Mouse (Mus musculus): ENCODE measurements around the gene St8sia4. TPM values are rescaled to one million over a fixed set of nuclear protein-coding genes. Genes with fewer than 3 reads are reported as not detected.

St8sia4 gene
- polyA plus RNA-seq, 1 experiment from 2014 or later, result 0.68 TPM

GRCm38 (mm10) chr1:95655564-95655963 is 11.8 kb downstream of the St8sia4 start:
- Histone ChIP-seq H3K36me3 (no peaks in the 10 kb centered on the region), H3K27ac (ENCODE audit: poor library complexity, severe bottlenecking) (no peak overlapping the region)

GRCm38 (mm10) chr1:95653445-95653844 is 13.9 kb downstream of the St8sia4 start:
- Histone ChIP-seq H3K27me3 (replicated peaks) (no peaks in the 10 kb centered on the region), H3K4me1 (replicated peaks) (no peaks in the 10 kb centered on the region), H3K9ac (no peak overlapping the region), H3K36me3 (no peaks in the 10 kb centered on the region), H3K4me3 (no peak overlapping the region), H3K27ac (ENCODE audit: poor library complexity, severe bottlenecking) (no peak overlapping the region), H3K4me2 (no peak overlapping the region), H3K9me3 (replicated peaks) (no peaks in the 10 kb centered on the region)
- WGBS, result 73% methylated on average over 8 of the region's 8 CpGs
- ATAC-seq (ENCODE audit: insufficient number of reproducible peaks, low FRiP score), result no peak

More at GRCm38 (mm10) chr1:95655564-95655963, 11.8 kb downstream of the St8sia4 start:
- WGBS, result 77% methylated on average over 9 of the region's 9 CpGs
- ATAC-seq (ENCODE audit: insufficient number of reproducible peaks, low FRiP score), result no peak
- Histone ChIP-seq H3K27me3 (replicated peaks) (no peaks in the 10 kb centered on the region), H3K4me1 (replicated peaks) (no peaks in the 10 kb centered on the region), H3K4me3 (no peak overlapping the region), H3K9ac (no peak overlapping the region), H3K4me2 (no peak overlapping the region), H3K9me3 (replicated peaks) (no peaks in the 10 kb centered on the region)

- no peak for ATAC-seq (ENCODE audit: insufficient number of reproducible peaks, low FRiP score)
- Histone ChIP-seq H3K4me2 (no peak overlapping the region), H3K9ac (no peak overlapping the region), H3K27ac (ENCODE audit: poor library complexity, severe bottlenecking) (no peak overlapping the region), H3K4me3 (no peak overlapping the region), H3K27me3 (replicated peaks) (no peaks in the 10 kb centered on the region), H3K4me1 (replicated peaks) (no peaks in the 10 kb centered on the region), H3K9me3 (replicated peaks) (no peaks in the 10 kb centered on the region), H3K36me3 (no peaks in the 10 kb centered on the region)
- WGBS, result 69% methylated on average over 2 of the region's 2 CpGs
Observed at GRCm38 (mm10) chr1:95644292-95644691, 23.1 kb downstream of the St8sia4 start.

- Histone ChIP-seq H3K27me3 (replicated peaks) (no peaks in the 10 kb centered on the region), H3K9me3 (replicated peaks) (0 out of 2 replicates have a peak, but pooled peaks cover 4% of the 10 kb centered on the region), H3K27ac (ENCODE audit: poor library complexity, severe bottlenecking) (no peak overlapping the region), H3K9ac (no peak overlapping the region), H3K4me3 (no peak overlapping the region), H3K4me1 (replicated peaks) (no peaks in the 10 kb centered on the region), H3K4me2 (no peak overlapping the region), H3K36me3 (no peaks in the 10 kb centered on the region)
- ATAC-seq (ENCODE audit: insufficient number of reproducible peaks, low FRiP score), result no peak
- WGBS, result 85% methylated on average over 3 of the region's 3 CpGs
Observed at GRCm38 (mm10) chr1:95639001-95639400, 28.4 kb downstream of the St8sia4 start.

- Histone ChIP-seq H3K4me2 (no peak overlapping the region), H3K4me3 (no peak overlapping the region), H3K4me1 (replicated peaks) (no peaks in the 10 kb centered on the region), H3K9ac (no peak overlapping the region), H3K9me3 (replicated peaks) (no peaks in the 10 kb centered on the region), H3K27ac (ENCODE audit: poor library complexity, severe bottlenecking) (no peak overlapping the region), H3K27me3 (replicated peaks) (no peaks in the 10 kb centered on the region), H3K36me3 (no peaks in the 10 kb centered on the region)
- 57% methylated on average over 5 of the region's 5 CpGs for WGBS
- no peak for ATAC-seq (ENCODE audit: insufficient number of reproducible peaks, low FRiP score)
Observed at GRCm38 (mm10) chr1:95624376-95624775, 43.0 kb downstream of the St8sia4 start.

GRCm38 (mm10) chr1:95618647-95619046 is 48.7 kb downstream of the St8sia4 start:
- no peaks in the 10 kb centered on the region for H3K4me1 ChIP-seq (replicated peaks)
- no peak for ATAC-seq (ENCODE audit: insufficient number of reproducible peaks, low FRiP score)
- H3K36me3 ChIP-seq, result no peaks in the 10 kb centered on the region
- H3K27me3 ChIP-seq (replicated peaks), result no peaks in the 10 kb centered on the region
- H3K4me3 ChIP-seq, result no peak overlapping the region
- H3K4me2 ChIP-seq, result no peak overlapping the region
- no peak overlapping the region for H3K9ac ChIP-seq
- H3K9me3 ChIP-seq (replicated peaks), result no peaks in the 10 kb centered on the region
- H3K27ac ChIP-seq (ENCODE audit: poor library complexity, severe bottlenecking), result no peak overlapping the region
- WGBS, result 38% methylated on average over 3 of the region's 3 CpGs

- no peaks in the 10 kb centered on the region for H3K4me1 ChIP-seq (replicated peaks)
- no peaks in the 10 kb centered on the region for H3K27me3 ChIP-seq (replicated peaks)
- ATAC-seq (ENCODE audit: insufficient number of reproducible peaks, low FRiP score), result no peak
- no peaks in the 10 kb centered on the region for H3K9me3 ChIP-seq (replicated peaks)
- no peak overlapping the region for H3K4me3 ChIP-seq
- H3K36me3 ChIP-seq, result no peaks in the 10 kb centered on the region
- WGBS, result 61% methylated on average over 3 of the region's 3 CpGs
- no peak overlapping the region for H3K9ac ChIP-seq
- no peak overlapping the region for H3K4me2 ChIP-seq
- no peak overlapping the region for H3K27ac ChIP-seq (ENCODE audit: poor library complexity, severe bottlenecking)
Observed at GRCm38 (mm10) chr1:95618125-95618524, 49.2 kb downstream of the St8sia4 start.

- Histone ChIP-seq H3K9me3 (replicated peaks) (no peaks in the 10 kb centered on the region), H3K4me2 (no peak overlapping the region), H3K27me3 (replicated peaks) (no peaks in the 10 kb centered on the region), H3K4me3 (no peak overlapping the region), H3K9ac (no peak overlapping the region), H3K36me3 (no peaks in the 10 kb centered on the region), H3K27ac (ENCODE audit: poor library complexity, severe bottlenecking) (no peak overlapping the region), H3K4me1 (replicated peaks) (no peaks in the 10 kb centered on the region)
- WGBS, result 68% methylated on average over 2 of the region's 2 CpGs
- no peak for ATAC-seq (ENCODE audit: insufficient number of reproducible peaks, low FRiP score)
Observed at GRCm38 (mm10) chr1:95610017-95610416, 57.4 kb downstream of the St8sia4 start.

GRCm38 (mm10) chr1:95609045-95609444 is 58.3 kb downstream of the St8sia4 start:
- H3K4me3 ChIP-seq, result no peak overlapping the region
- no peak overlapping the region for H3K4me2 ChIP-seq
- H3K9me3 ChIP-seq (replicated peaks), result no peaks in the 10 kb centered on the region
- ATAC-seq (ENCODE audit: insufficient number of reproducible peaks, low FRiP score), result no peak
- H3K27me3 ChIP-seq (replicated peaks), result no peaks in the 10 kb centered on the region
- WGBS, result 72% methylated on average over 5 of the region's 5 CpGs
- no peaks in the 10 kb centered on the region for H3K36me3 ChIP-seq
- no peaks in the 10 kb centered on the region for H3K4me1 ChIP-seq (replicated peaks)
- no peak overlapping the region for H3K9ac ChIP-seq
- no peak overlapping the region for H3K27ac ChIP-seq (ENCODE audit: poor library complexity, severe bottlenecking)

- Histone ChIP-seq H3K4me2 (no peak overlapping the region), H3K27me3 (replicated peaks) (no peaks in the 10 kb centered on the region), H3K9ac (no peak overlapping the region), H3K4me1 (replicated peaks) (no peaks in the 10 kb centered on the region), H3K36me3 (no peaks in the 10 kb centered on the region), H3K27ac (ENCODE audit: poor library complexity, severe bottlenecking) (no peak overlapping the region), H3K4me3 (no peak overlapping the region), H3K9me3 (replicated peaks) (no peaks in the 10 kb centered on the region)
- WGBS, result 74% methylated on average over 2 of the region's 2 CpGs
- no peak for ATAC-seq (ENCODE audit: insufficient number of reproducible peaks, low FRiP score)
Observed at GRCm38 (mm10) chr1:95605458-95605857, 61.9 kb downstream of the St8sia4 start.

- H3K4me3 ChIP-seq, result no peak overlapping the region
- H3K27ac ChIP-seq (ENCODE audit: poor library complexity, severe bottlenecking), result no peak overlapping the region
- WGBS, result 90% methylated on average over 1 of the region's 1 CpGs
- H3K9me3 ChIP-seq (replicated peaks), result no peaks in the 10 kb centered on the region
- no peak overlapping the region for H3K4me2 ChIP-seq
- H3K9ac ChIP-seq, result no peak overlapping the region
- H3K27me3 ChIP-seq (replicated peaks), result no peaks in the 10 kb centered on the region
- no peak for ATAC-seq (ENCODE audit: insufficient number of reproducible peaks, low FRiP score)
- H3K4me1 ChIP-seq (replicated peaks), result no peaks in the 10 kb centered on the region
- no peaks in the 10 kb centered on the region for H3K36me3 ChIP-seq
Observed at GRCm38 (mm10) chr1:95598108-95598507, 69.3 kb downstream of the St8sia4 start.

- ATAC-seq (ENCODE audit: insufficient number of reproducible peaks, low FRiP score), result no peak
- H3K27ac ChIP-seq (ENCODE audit: poor library complexity, severe bottlenecking), result no peak overlapping the region
- no peaks in the 10 kb centered on the region for H3K9me3 ChIP-seq (replicated peaks)
- 81% methylated on average over 1 of the region's 1 CpGs for WGBS
- H3K4me1 ChIP-seq (replicated peaks), result no peaks in the 10 kb centered on the region
- H3K36me3 ChIP-seq, result no peaks in the 10 kb centered on the region
- no peaks in the 10 kb centered on the region for H3K27me3 ChIP-seq (replicated peaks)
- no peak overlapping the region for H3K9ac ChIP-seq
- H3K4me2 ChIP-seq, result no peak overlapping the region
- no peak overlapping the region for H3K4me3 ChIP-seq
Observed at GRCm38 (mm10) chr1:95596825-95597224, 70.5 kb downstream of the St8sia4 start.

Data from heart, embryonic 12.5 days (tissue).